Comparison of ENCODE assay signal across 25 mouse cellular contexts in genomic region chr1:106164111-106164510, GRCm38 (mm10).
"Had no signal": no experiment of that assay in that cellular context is flagged by ENCODE, and none has a peak within 500 bp of the region (broad histone marks: within the 10 kb centered on the region; RNA-seq: fewer than 3 reads in every experiment).

No protein-coding gene starts in this region.

- H3K4me2 ChIP-seq: heart, embryonic 11.5 days; heart, embryonic 13.5 days; heart, embryonic 15.5 days; hindbrain, embryonic 13.5 days; hindbrain, embryonic 15.5 days; kidney, embryonic 15.5 days; limb, embryonic 13.5 days; limb, embryonic 15.5 days; liver, embryonic 12.5 days had no signal

- H3K27me3 ChIP-seq: heart, embryonic 13.5 days; heart, embryonic 15.5 days; hindbrain, embryonic 13.5 days; hindbrain, embryonic 15.5 days; kidney, embryonic 15.5 days; limb, embryonic 13.5 days; limb, embryonic 15.5 days; liver, embryonic 12.5 days had no signal

- H3K4me3 ChIP-seq: heart, embryonic 13.5 days; heart, embryonic 15.5 days; hindbrain, embryonic 13.5 days; hindbrain, embryonic 15.5 days; kidney, embryonic 15.5 days; limb, embryonic 13.5 days; limb, embryonic 15.5 days; liver, embryonic 12.5 days had no signal

- H3K27ac ChIP-seq: heart, embryonic 13.5 days; heart, embryonic 15.5 days; hindbrain, embryonic 13.5 days; hindbrain, embryonic 15.5 days; hindbrain, postnatal 0 days; kidney, embryonic 15.5 days; kidney, postnatal 0 days; limb, embryonic 13.5 days; limb, embryonic 15.5 days; liver, embryonic 12.5 days; liver, embryonic 14.5 days had no signal

- H3K36me3 ChIP-seq: heart, embryonic 13.5 days; heart, embryonic 15.5 days; hindbrain, embryonic 13.5 days; hindbrain, embryonic 15.5 days; kidney, embryonic 15.5 days; limb, embryonic 13.5 days; limb, embryonic 15.5 days; liver, embryonic 12.5 days had no signal

- H3K4me1 ChIP-seq: heart, embryonic 13.5 days; heart, embryonic 15.5 days; kidney, embryonic 15.5 days; limb, embryonic 13.5 days; limb, embryonic 15.5 days; liver, embryonic 12.5 days had no signal

- H3K9ac ChIP-seq: heart, embryonic 13.5 days; heart, embryonic 15.5 days; hindbrain, embryonic 13.5 days; hindbrain, embryonic 15.5 days; kidney, embryonic 15.5 days; limb, embryonic 13.5 days; limb, embryonic 15.5 days; liver, embryonic 12.5 days; liver, embryonic 14.5 days had no signal

- DNase-seq: gastrocnemius, postnatal 14 days; gastrocnemius, postnatal 36 days; heart, adult 18-20 months; heart, postnatal 14 days; heart, postnatal 36 days; kidney, adult 11 months; kidney, adult 2 months; kidney, adult 9 months; kidney, postnatal 14 days; kidney, postnatal 36 days; layer of hippocampus, postnatal 36 days; left cerebral cortex, postnatal 4 days had no signal

- ATAC-seq: hindbrain, postnatal 0 days; intestine, embryonic 16.5 days; liver, embryonic 12.5 days had no signal

- H3K9me3 ChIP-seq: heart, embryonic 13.5 days; heart, embryonic 15.5 days; hindbrain, embryonic 13.5 days; hindbrain, embryonic 15.5 days; kidney, embryonic 15.5 days; limb, embryonic 13.5 days; limb, embryonic 15.5 days; liver, embryonic 12.5 days had no signal
